Mouse (Mus musculus) gastrocnemius, postnatal 4 days (tissue): ENCODE measurements around the gene Mapkapk3. TPM values are rescaled to one million over a fixed set of nuclear protein-coding genes. Genes with fewer than 3 reads are reported as not detected.

ENCODE experiments used
- DNase-seq, 2 experiments: peaks; one replicate each; pipeline ENCODE4 v3.0.0; 2021 to 2022; ENCODE audit warnings: low spot score in 2 of 2, mixed read lengths in 2 of 2
- total RNA-seq, 2 experiments: library from RNA; stranded (reverse); gene quantifications; 2 replicates each; pipeline ENCODE4 v1.2.3; 2021

The Mapkapk3 gene
- total RNA-seq, 2 experiments from 2014 or later: 19.7 to 22.8 TPM

DNA sequence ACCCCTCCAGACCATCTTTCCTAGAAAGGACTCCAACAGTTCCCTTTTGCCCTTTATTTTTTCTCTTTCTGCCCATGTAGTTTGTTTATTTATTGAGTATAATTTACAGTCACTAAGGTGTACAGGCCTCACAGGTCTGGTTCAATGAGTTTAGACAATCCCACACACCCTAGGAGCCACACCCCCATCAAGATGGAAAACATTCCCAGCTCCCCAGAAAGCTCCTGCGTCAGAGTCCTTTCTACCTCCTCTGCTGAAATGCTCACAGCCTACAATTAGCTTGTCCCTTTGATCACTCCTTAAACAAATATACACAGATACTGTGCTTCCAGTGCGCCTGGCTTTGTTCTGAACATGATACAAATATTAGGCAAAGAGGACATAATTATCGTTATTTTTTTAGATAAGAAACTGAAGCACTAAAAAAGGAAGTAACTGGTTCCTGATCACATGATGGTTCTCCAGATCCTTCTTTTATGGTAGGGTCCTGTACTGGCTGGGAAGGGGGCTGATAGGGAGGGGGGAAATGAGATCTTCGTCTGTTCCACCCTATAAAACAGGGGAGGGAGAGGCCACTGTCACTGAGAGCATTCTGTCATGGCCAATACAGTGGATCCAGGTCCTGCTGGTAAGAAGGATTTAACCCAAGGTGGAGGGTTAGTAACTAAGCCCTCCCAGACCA, 21.8 kb downstream of the Mapkapk3 start:
- DNase-seq: no peak

- no peak for DNase-seq
Observed at GRCm38 (mm10) chr9:107267028-107267427, 22.6 kb downstream of the Mapkapk3 start.

GRCm38 (mm10) chr9:107264731-107265130, 24.9 kb downstream of the Mapkapk3 start:
- DNase-seq: no peak

- DNase-seq: no peak
Observed at GRCm38 (mm10) chr9:107263912-107264311, 25.8 kb downstream of the Mapkapk3 start.

- no peak for DNase-seq
Observed at GRCm38 (mm10) chr9:107262375-107262774, 27.3 kb downstream of the Mapkapk3 start.

DNA sequence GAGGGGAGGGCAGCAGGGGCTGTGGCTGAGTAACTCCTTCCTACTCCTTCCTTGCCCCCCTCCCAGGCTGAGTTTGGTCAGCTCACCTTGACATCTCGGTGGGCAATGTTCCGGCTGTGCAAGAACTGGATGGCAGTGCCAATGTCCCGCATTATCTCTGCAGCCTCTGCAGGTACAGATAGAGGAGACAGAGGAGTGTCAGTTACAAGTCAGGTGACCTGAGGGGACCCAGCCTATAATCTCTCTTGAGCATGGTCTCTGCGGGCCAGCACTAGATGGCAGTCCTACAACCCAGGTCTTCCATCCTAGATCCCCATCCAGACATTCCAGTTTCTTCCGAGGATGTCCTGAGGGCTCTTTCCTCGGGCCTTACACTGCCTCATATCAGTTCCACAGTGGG, 27.9 kb downstream of the Mapkapk3 start:
- DNase-seq: no peak

- DNase-seq: no peak
Observed at GRCm38 (mm10) chr9:107260836-107261235, 28.8 kb downstream of the Mapkapk3 start.

DNA sequence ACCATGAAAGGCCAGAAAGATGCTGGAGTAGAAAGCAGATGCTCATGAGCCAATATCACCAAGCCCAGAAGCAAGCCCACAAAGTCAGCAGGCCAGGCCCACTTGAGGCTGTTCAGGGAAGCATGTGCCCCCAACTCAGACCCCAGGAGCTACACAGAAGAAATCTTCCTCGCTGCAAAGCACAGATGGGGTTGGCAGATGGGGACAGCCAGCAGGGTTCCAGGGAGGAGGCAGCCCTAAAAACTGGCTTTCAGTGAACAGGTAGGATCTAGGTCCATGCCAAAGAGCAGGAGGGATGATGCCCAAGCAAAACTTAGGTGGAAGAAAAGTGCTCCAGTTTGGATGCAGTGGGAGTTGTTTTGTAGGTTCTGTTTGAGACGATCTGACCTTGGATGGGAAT, 29.2 kb downstream of the Mapkapk3 start:
- DNase-seq: no peak

- no peak for DNase-seq
Observed at GRCm38 (mm10) chr9:107259571-107259970, 30.1 kb downstream of the Mapkapk3 start.

GRCm38 (mm10) chr9:107255596-107255995, 34.1 kb downstream of the Mapkapk3 start:
- no peak for DNase-seq

DNA sequence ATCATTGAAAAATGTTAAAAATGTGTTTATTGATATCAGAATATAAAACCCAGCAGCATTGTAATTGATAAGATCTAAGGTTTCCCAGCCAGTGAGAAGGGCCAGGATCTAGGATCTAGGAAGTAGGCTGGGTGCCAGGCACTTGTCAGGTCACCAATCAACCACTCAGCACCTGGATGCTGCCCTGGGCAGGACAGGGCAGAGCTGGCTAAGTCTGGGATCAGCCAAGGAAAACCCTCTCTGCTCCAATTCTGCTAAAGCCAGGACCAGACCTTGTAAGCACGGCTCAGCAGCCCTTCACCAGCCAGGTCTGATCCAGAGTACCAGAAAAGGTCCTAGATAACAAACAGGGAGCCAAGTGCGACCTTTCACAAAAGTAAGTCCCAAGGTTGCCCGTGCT, 34.8 kb downstream of the Mapkapk3 start:
- DNase-seq: no peak

DNA sequence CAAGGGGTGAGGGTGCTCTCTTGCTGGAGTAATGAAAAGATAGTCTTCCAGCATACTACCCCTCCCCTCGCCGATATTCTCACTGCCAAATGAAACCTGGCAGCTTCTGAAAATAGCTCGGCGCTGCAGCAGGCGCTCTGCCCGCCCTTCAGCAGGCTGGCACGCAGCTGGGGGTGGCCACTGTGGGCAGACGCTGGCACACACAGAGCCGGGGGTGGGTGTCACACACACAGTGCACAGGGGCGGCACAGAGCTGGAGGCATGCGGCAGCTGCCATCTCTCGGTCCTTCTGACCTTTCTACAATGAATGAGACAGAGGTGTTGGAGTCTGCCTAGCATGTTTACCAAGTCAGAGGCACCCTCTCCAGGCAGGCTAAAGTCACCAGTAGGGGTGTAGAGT, 35.2 kb downstream of the Mapkapk3 start:
- DNase-seq: peak in 1 of 2 experiments; percentile 33

DNA sequence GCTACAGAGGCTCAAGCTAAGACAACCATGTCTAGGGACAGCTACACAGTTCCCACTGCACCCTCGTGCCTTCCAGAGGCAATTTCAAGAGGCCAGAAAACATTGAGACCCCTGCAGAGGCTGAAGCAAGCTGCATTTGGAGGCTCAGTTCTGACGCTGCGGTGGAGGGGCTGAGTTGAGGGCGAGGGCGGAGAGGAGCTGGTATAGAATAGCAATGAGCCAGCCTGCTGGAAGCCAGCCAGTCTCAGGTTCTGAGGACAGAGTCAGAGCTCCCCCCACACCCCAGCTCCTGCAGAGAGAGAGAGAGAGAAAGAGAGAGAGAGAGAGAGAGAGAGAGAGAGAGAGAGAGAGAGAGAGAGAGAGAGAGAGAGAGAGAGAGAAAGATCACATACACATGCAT, 37.5 kb downstream of the Mapkapk3 start:
- DNase-seq: no peak

- no peak for DNase-seq
Observed at GRCm38 (mm10) chr9:107250416-107251337, 39.0 kb downstream of the Mapkapk3 start.

DNA sequence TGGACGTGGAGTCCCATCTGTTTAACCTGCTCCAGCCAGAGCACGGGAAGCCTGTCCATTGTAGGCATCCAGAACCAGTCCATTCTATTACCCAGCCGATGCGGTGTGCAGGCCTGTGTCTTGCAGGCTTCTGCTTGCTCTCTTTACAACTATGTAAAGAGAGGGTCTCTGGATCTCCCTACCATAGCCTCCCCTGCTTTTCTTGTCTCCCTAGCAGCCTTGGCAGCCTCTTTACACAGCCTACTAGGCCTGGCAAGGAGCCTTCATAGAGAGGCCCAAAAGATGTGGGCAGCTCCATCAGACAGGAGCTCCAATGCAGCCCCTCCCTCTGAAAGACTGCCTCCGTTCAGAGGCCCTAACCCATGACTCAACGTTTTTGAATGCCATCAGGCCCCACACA, 40.5 kb downstream of the Mapkapk3 start:
- no peak for DNase-seq

- no peak for DNase-seq
Observed at GRCm38 (mm10) chr9:107246170-107246569, 43.5 kb downstream of the Mapkapk3 start.

GRCm38 (mm10) chr9:107245311-107245710, 44.4 kb downstream of the Mapkapk3 start:
- DNase-seq: no peak

DNA sequence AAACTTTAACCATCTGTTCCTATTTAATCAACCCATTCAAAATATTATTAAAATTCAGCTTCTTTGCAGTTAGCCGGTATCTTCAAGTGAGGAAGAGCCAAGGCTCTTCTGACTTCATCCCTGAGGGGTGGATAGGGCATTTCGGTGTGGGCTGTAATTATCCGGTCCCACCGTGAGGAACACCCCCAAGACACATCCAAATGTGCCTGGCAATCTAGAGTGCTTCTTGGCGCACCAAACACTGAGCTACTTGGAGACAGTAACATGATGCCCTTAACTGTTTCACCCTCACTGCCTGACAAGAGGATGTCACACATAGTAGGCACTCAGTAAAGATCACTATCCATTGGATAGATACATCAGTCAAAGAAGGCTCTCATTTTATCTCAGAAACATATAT, 53.5 kb downstream of the Mapkapk3 start:
- no peak for DNase-seq

- no peak for DNase-seq
Observed at GRCm38 (mm10) chr9:107235261-107235660, 54.4 kb downstream of the Mapkapk3 start.

DNA sequence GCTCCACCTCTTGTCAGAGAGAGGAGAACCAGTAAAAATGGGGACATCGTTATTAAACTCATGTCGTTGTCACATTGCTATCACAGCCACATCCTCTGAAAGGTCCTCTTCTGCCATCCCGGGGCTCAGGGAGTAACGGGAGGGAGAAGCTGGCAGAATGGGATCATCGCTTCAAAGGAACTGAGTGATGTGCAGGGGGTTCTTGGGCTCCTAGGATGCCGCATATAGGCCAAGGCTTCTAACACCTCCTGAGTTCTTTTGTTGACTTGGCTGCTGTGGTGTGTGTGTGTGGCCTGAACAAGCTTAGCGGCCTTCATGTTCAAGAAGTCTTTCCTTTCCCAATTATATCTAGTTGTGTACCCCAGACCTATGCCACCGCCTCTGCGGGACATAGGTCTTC, 57.5 kb downstream of the Mapkapk3 start:
- DNase-seq: no peak

- DNase-seq: peak; percentile 40 to 61
Observed at GRCm38 (mm10) chr9:107231539-107232139, 58.0 kb downstream of the Mapkapk3 start, which contains the start of gene Dock3. Gene Dock3, minus strand, starts transcription at chr9:107231909.

DNA sequence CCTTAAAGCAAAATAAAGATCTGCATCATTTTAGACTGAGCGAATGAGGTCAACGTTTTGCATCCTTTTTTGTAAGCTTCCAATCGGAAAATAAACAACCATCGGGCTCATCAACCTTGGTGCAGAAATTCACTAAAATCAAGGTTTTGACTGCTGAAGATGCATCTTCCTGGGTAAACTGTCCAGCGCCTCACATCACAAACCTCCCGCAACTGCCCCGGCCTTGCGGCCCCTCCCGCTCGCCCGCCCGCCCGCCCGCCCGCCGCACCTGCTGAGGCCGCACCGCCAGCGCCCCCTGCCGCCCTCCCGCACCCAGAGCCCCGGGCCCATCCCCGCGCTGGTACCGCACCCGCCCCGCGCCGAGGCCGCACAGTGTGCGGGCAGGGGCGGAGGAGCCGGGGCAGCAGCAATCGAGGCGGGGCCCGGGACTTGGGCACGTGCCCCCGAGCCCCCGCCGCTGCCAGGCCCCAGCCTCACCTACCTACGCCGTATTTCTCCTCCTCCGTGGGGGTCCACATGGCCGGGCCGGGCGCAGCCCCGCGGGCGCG, 58.6 kb downstream of the Mapkapk3 start:
- peak in 1 of 2 experiments; percentile 27 for DNase-seq
